Mouse (Mus musculus): ENCODE data around the gene Opn1sw.
A peak's percentile ranks its signal among the peaks of the same experiment; 100 is the strongest.

- TF ChIP-seq CTCF (IDR thresholded peaks at IDR 0.05; ENCODE audit: extremely low read depth, insufficient read length, insufficient replicate concordance, low read depth, low read length) = no peak
- peak; percentile 95 for TF ChIP-seq POLR2A (IDR thresholded peaks at IDR 0.05; ENCODE audit: low read depth, low read length)
Observed at GRCm38 (mm10) chr6:29347665-29348370, 40.5 kb downstream of the Opn1sw start, which contains the start of gene Calu.
